Mouse (Mus musculus) cortical plate, adult 2 months (tissue): ENCODE measurements around the gene Slc2a4. TPM values are rescaled to one million over a fixed set of nuclear protein-coding genes. Genes with fewer than 3 reads are reported as not detected.

Experiments
- H3K27ac ChIP-seq: fragments of 200-500 bp; 2 replicates; pipeline ENCODE4 v1.5.1; 2012; ENCODE audit warnings: low read length, control low read depth, inconsistent platforms; ENCODE audit not compliant: insufficient read depth
- H3K4me1 ChIP-seq: fragments of 200-500 bp; 2 replicates; pipeline ENCODE4 v1.6.1; 2011; ENCODE audit warnings: low read length; ENCODE audit not compliant: control insufficient read depth, insufficient read depth
- H3K4me3 ChIP-seq: fragments of 200-500 bp; 2 replicates; pipeline ENCODE4 v1.5.1; 2011; ENCODE audit warnings: mild to moderate bottlenecking, low read length, control low read depth; ENCODE audit not compliant: insufficient read depth
- CTCF ChIP-seq: fragments of 200-500 bp; IDR thresholded peaks from 2 replicates; pipeline ENCODE4 v1.5.1; 2011; ENCODE audit warnings: mild to moderate bottlenecking, control low read depth, low read length; ENCODE audit not compliant: insufficient read depth; ENCODE audit errors: extremely low read depth
- POLR2A ChIP-seq: fragments of 200-500 bp; IDR thresholded peaks from 2 replicates; pipeline ENCODE4 v1.6.1; 2011; ENCODE audit warnings: mild to moderate bottlenecking, low read length, control low read depth; ENCODE audit not compliant: insufficient read depth; ENCODE audit errors: extremely low read depth
- polyA plus RNA-seq: library from polyadenylated mRNA; depleted of rRNA; stranded (reverse); fragments of >200 nt; gene quantifications from 2 replicates; pipeline ENCODE4 v1.2.3, GENCODE M21; 2012; rRNA removed

Slc2a4 gene
- polyA plus RNA-seq, 1 experiment, result 1.5 TPM

- TF ChIP-seq CTCF (no peak), POLR2A (no peak)
- H3K27ac ChIP-seq, result no peak overlapping the region
- no peak overlapping the region for H3K4me3 ChIP-seq
- H3K4me1 ChIP-seq, result no peaks in the 10 kb centered on the region
These were observed 53.3 kb downstream of the Slc2a4 start for GRCm38 (mm10) chr11:69894671-69895070.

Other genes with a start within 250 kb of the Slc2a4 start
- gene Polr2a, start 189.6 kb downstream of the Slc2a4 start, polyA plus RNA-seq, result 21.7 and 23.2 TPM in 2 replicates
- gene Slc35g3, start 186.2 kb downstream of the Slc2a4 start, polyA plus RNA-seq, result 0.06 TPM in 1 of 2 replicates, not detected in the other
- gene Zbtb4, start 182.3 kb downstream of the Slc2a4 start, polyA plus RNA-seq, result 56.7 and 58.2 TPM in 2 replicates
- 1.4 and 2.1 TPM in 2 replicates for gene Chrnb1, start 152.2 kb downstream of the Slc2a4 start, polyA plus RNA-seq
- 17.3 and 17.6 TPM in 2 replicates for gene Fgf11, start 146.3 kb downstream of the Slc2a4 start, polyA plus RNA-seq
- 0.06 TPM in 1 of 2 replicates, not detected in the other for gene Tmem102, start 142.6 kb downstream of the Slc2a4 start, polyA plus RNA-seq
- gene Gm39566, start 132.9 kb downstream of the Slc2a4 start, polyA plus RNA-seq, result not detected in 2 replicates
- not detected in 2 replicates for gene Spem2, start 129.7 kb downstream of the Slc2a4 start, polyA plus RNA-seq
- gene Spem1, start 126.0 kb downstream of the Slc2a4 start, polyA plus RNA-seq, result 0.10 and 0.15 TPM in 2 replicates
- 112 and 116 TPM in 2 replicates for gene Nlgn2, start 110.4 kb downstream of the Slc2a4 start, polyA plus RNA-seq
- gene Tmem256, start 109.7 kb downstream of the Slc2a4 start, polyA plus RNA-seq, result 234 and 244 TPM in 2 replicates
- gene Plscr3, start 101.8 kb downstream of the Slc2a4 start, polyA plus RNA-seq, result 35.3 and 36.5 TPM in 2 replicates
- gene Tnk1, start 89.5 kb downstream of the Slc2a4 start, polyA plus RNA-seq, result 0.08 and 0.25 TPM in 2 replicates
- gene Tmem95, start 70.2 kb downstream of the Slc2a4 start, polyA plus RNA-seq, result not detected in 2 replicates
- gene Kctd11, start 66.8 kb downstream of the Slc2a4 start, polyA plus RNA-seq, result 1.5 and 1.7 TPM in 2 replicates
- gene Acap1, start 52.6 kb downstream of the Slc2a4 start, polyA plus RNA-seq, result 0.13 and 0.26 TPM in 2 replicates
- 0.19 and 0.38 TPM in 2 replicates for gene 2810408A11Rik, start 47.2 kb downstream of the Slc2a4 start, polyA plus RNA-seq
- 98.3 and 107 TPM in 2 replicates for gene Neurl4, start 47.1 kb downstream of the Slc2a4 start, polyA plus RNA-seq
- gene Gps2, start 34.3 kb downstream of the Slc2a4 start, polyA plus RNA-seq, result 53.5 and 55.2 TPM in 2 replicates
- 577 and 581 TPM in 2 replicates for gene Eif5a, start 26.2 kb downstream of the Slc2a4 start, polyA plus RNA-seq
- gene Ybx2, start 12.4 kb downstream of the Slc2a4 start, polyA plus RNA-seq, result 18.1 and 21.1 TPM in 2 replicates
- gene Cldn7, start 16.6 kb upstream of the Slc2a4 start, polyA plus RNA-seq, result not detected in 2 replicates
- 121 and 139 TPM in 2 replicates for gene Ctdnep1, start 33.0 kb upstream of the Slc2a4 start, polyA plus RNA-seq
- 121 and 126 TPM in 2 replicates for gene Elp5, start 34.3 kb upstream of the Slc2a4 start, polyA plus RNA-seq
- 330 and 334 TPM in 2 replicates for gene Gabarap, start 43.0 kb upstream of the Slc2a4 start, polyA plus RNA-seq
- 37.6 and 38.2 TPM in 2 replicates for gene Phf23, start 47.6 kb upstream of the Slc2a4 start, polyA plus RNA-seq
- 26.9 and 30.4 TPM in 2 replicates for gene Dvl2, start 52.4 kb upstream of the Slc2a4 start, polyA plus RNA-seq
- 66.5 and 71.6 TPM in 2 replicates for gene Acadvl, start 67.2 kb upstream of the Slc2a4 start, polyA plus RNA-seq
- 816 and 828 TPM in 2 replicates for gene Dlg4, start 68.8 kb upstream of the Slc2a4 start, polyA plus RNA-seq
- gene Asgr1, start 105.9 kb upstream of the Slc2a4 start, polyA plus RNA-seq, result 2.3 and 3.5 TPM in 2 replicates
- 0.23 TPM in 2 replicates for gene Asgr2, start 144.5 kb upstream of the Slc2a4 start, polyA plus RNA-seq
- gene Mgl2, start 182.1 kb upstream of the Slc2a4 start, polyA plus RNA-seq, result 0.63 and 0.95 TPM in 2 replicates
- 1.1 and 1.6 TPM in 2 replicates for gene Clec10a, start 208.0 kb upstream of the Slc2a4 start, polyA plus RNA-seq